Mouse (Mus musculus): ENCODE data around the gene Sh2d4b. TPM values are rescaled to one million over a fixed set of nuclear protein-coding genes. Genes with fewer than 3 reads are reported as not detected.

Sh2d4b gene
- polyA plus RNA-seq, 1 experiment = 0.13 TPM

DNA sequence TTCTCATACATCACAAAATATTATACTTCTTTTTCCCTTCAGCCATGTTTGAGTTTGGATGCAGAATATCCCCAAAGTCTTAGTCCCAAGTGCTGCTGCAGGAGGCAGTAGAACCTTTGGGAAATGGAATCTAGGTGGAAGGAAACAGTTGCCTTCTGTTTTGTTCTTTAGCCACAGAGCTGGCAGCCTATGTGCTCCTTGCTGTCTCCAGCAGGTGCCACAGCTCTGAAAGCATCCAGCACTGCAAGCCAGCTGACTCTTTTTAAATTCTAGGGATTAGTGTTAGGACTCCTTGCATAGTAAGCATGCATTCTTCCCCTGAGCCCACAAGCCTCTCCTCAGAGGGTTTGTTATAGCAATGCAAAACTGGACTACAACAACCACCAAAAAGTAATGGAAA is 18.5 kb upstream of the Sh2d4b start:
- TF ChIP-seq POLR2A (IDR thresholded peaks at IDR 0.05; ENCODE audit: low read depth, low read length) (no peak), CTCF (IDR thresholded peaks at IDR 0.05; ENCODE audit: extremely low read depth, insufficient read length, insufficient replicate concordance, low read depth, low read length) (no peak)
- H3K4me3 ChIP-seq (ENCODE audit: low read depth, low read length) = no peak overlapping the region
- H3K27me3 ChIP-seq (ENCODE audit: control insufficient read depth, insufficient read depth, low read length) = no peaks in the 10 kb centered on the region
- no peak overlapping the region for H3K27ac ChIP-seq (ENCODE audit: insufficient read depth, low read depth, low read length)
- H3K36me3 ChIP-seq (ENCODE audit: control insufficient read depth, insufficient read depth, low read length) = peaks cover 77% of the 10 kb centered on the region
- no peaks in the 10 kb centered on the region for H3K4me1 ChIP-seq (ENCODE audit: control insufficient read depth, insufficient read depth, insufficient read length, low read length)

DNA sequence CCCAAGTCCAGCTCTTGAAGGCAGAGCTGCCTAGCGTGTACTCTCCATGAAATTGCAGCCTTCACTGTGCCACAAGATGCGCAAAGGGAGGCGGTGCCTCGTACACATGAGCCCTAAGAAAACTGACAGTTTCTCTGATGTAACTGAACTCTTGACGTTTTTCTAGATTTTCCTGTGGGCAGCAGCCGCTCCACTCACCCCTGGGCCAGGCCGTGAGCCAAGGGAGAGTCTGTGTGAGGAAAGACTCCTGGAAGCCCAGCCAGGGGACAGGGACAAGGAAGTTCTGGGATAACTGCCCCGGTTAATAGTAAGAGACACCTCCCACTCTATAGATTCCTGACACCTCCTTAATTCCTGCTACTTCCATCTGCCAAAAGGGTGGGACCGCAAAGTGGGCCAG is 15.7 kb upstream of the Sh2d4b start:
- Histone ChIP-seq H3K4me1 (ENCODE audit: control insufficient read depth, insufficient read depth, insufficient read length, low read length) (no peaks in the 10 kb centered on the region), H3K27ac (ENCODE audit: insufficient read depth, low read depth, low read length) (no peak overlapping the region), H3K4me3 (ENCODE audit: low read depth, low read length) (no peak overlapping the region), H3K27me3 (ENCODE audit: control insufficient read depth, insufficient read depth, low read length) (no peaks in the 10 kb centered on the region), H3K36me3 (ENCODE audit: control insufficient read depth, insufficient read depth, low read length) (peaks cover 71% of the 10 kb centered on the region)
- WGBS = 87% methylated on average over 9 of the region's 9 CpGs
- TF ChIP-seq CTCF (IDR thresholded peaks at IDR 0.05; ENCODE audit: extremely low read depth, insufficient read length, insufficient replicate concordance, low read depth, low read length) = no peak
- TF ChIP-seq POLR2A (IDR thresholded peaks at IDR 0.05; ENCODE audit: low read depth, low read length) = no peak

DNA sequence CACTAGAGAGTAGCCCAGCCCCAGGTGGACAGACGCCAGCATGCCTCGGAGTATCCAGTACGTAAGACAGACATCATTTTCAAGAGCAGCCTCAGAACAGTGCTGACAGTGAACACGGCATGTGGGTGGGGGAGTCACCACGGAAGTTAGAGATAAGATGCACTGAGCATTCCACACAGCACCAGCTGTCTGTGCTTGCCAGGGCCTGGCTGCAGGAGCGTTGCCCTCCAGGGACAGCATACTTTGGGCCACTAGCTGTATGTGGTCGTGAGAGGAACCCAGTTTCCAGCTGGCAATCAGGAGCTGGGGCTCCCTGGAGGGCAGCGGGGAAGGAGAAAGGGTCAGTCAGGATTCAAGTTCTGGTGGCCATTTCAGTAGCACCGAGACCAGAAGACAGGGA is 13.7 kb upstream of the Sh2d4b start:
- no peaks in the 10 kb centered on the region for H3K27me3 ChIP-seq (ENCODE audit: control insufficient read depth, insufficient read depth, low read length)
- H3K36me3 ChIP-seq (ENCODE audit: control insufficient read depth, insufficient read depth, low read length) = peaks cover 58% of the 10 kb centered on the region
- no peak overlapping the region for H3K27ac ChIP-seq (ENCODE audit: insufficient read depth, low read depth, low read length)
- H3K4me1 ChIP-seq (ENCODE audit: control insufficient read depth, insufficient read depth, insufficient read length, low read length) = no peaks in the 10 kb centered on the region
- 81% methylated on average over 9 of the region's 9 CpGs for WGBS
- TF ChIP-seq POLR2A (IDR thresholded peaks at IDR 0.05; ENCODE audit: low read depth, low read length) (no peak), CTCF (IDR thresholded peaks at IDR 0.05; ENCODE audit: extremely low read depth, insufficient read length, insufficient replicate concordance, low read depth, low read length) (no peak)
- no peak overlapping the region for H3K4me3 ChIP-seq (ENCODE audit: low read depth, low read length)

GRCm38 (mm10) chr14:40905813-40906212 is 12.7 kb upstream of the Sh2d4b start:
- 91% methylated on average over 8 of the region's 8 CpGs for WGBS
- peaks cover 50% of the 10 kb centered on the region for H3K36me3 ChIP-seq (ENCODE audit: control insufficient read depth, insufficient read depth, low read length)
- TF ChIP-seq CTCF (IDR thresholded peaks at IDR 0.05; ENCODE audit: extremely low read depth, insufficient read length, insufficient replicate concordance, low read depth, low read length) (no peak), POLR2A (IDR thresholded peaks at IDR 0.05; ENCODE audit: low read depth, low read length) (no peak)

GRCm38 (mm10) chr14:40902307-40903055 is 9.4 kb upstream of the Sh2d4b start:
- TF ChIP-seq CTCF (IDR thresholded peaks at IDR 0.05; ENCODE audit: extremely low read depth, insufficient read length, insufficient replicate concordance, low read depth, low read length) = no peak
- TF ChIP-seq POLR2A (IDR thresholded peaks at IDR 0.05; ENCODE audit: low read depth, low read length) = no peak
- WGBS = 73% methylated on average over 12 of the region's 12 CpGs
- no peak overlapping the region for H3K4me3 ChIP-seq (ENCODE audit: low read depth, low read length)
- H3K36me3 ChIP-seq (ENCODE audit: control insufficient read depth, insufficient read depth, low read length) = peaks cover 18% of the 10 kb centered on the region
- H3K27me3 ChIP-seq (ENCODE audit: control insufficient read depth, insufficient read depth, low read length) = no peaks in the 10 kb centered on the region
- no peak overlapping the region for H3K27ac ChIP-seq (ENCODE audit: insufficient read depth, low read depth, low read length)
- H3K4me1 ChIP-seq (ENCODE audit: control insufficient read depth, insufficient read depth, insufficient read length, low read length) = peaks cover 4% of the 10 kb centered on the region; the same call in 1 of the 2 replicates

More at GRCm38 (mm10) chr14:40905813-40906212, 12.7 kb upstream of the Sh2d4b start:
- H3K27me3 ChIP-seq (ENCODE audit: control insufficient read depth, insufficient read depth, low read length) = no peaks in the 10 kb centered on the region
- no peak overlapping the region for H3K27ac ChIP-seq (ENCODE audit: insufficient read depth, low read depth, low read length)
- no peaks in the 10 kb centered on the region for H3K4me1 ChIP-seq (ENCODE audit: control insufficient read depth, insufficient read depth, insufficient read length, low read length)
- H3K4me3 ChIP-seq (ENCODE audit: low read depth, low read length) = no peak overlapping the region

DNA sequence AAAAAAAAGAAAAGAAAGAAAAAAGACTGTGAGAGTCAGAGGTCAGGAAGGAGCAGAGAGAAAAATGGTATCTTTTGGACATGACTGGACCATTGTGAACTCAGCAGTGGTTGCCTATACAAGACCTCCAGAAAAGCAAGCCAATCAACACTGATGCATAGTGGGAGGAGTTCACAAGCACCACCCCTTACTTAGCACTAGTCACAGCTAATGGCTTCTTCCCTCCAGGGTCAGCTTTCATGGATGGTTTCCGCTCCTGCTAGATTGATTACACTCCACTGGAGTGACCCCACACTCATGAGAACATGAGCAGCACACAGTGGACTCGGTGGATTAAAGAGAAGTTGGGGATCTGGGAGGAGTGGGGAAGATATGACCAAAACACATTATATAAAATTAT is 7.2 kb upstream of the Sh2d4b start:
- Histone ChIP-seq H3K4me3 (ENCODE audit: low read depth, low read length) (no peak overlapping the region), H3K27ac (ENCODE audit: insufficient read depth, low read depth, low read length) (no peak overlapping the region), H3K36me3 (ENCODE audit: control insufficient read depth, insufficient read depth, low read length) (peaks cover 5% of the 10 kb centered on the region), H3K4me1 (ENCODE audit: control insufficient read depth, insufficient read depth, insufficient read length, low read length) (peaks cover 4% of the 10 kb centered on the region; the same call in 1 of the 2 replicates), H3K27me3 (ENCODE audit: control insufficient read depth, insufficient read depth, low read length) (no peaks in the 10 kb centered on the region)
- TF ChIP-seq CTCF (IDR thresholded peaks at IDR 0.05; ENCODE audit: extremely low read depth, insufficient read length, insufficient replicate concordance, low read depth, low read length) (no peak), POLR2A (IDR thresholded peaks at IDR 0.05; ENCODE audit: low read depth, low read length) (no peak)
- WGBS = 78% methylated on average over 2 of the region's 2 CpGs

DNA sequence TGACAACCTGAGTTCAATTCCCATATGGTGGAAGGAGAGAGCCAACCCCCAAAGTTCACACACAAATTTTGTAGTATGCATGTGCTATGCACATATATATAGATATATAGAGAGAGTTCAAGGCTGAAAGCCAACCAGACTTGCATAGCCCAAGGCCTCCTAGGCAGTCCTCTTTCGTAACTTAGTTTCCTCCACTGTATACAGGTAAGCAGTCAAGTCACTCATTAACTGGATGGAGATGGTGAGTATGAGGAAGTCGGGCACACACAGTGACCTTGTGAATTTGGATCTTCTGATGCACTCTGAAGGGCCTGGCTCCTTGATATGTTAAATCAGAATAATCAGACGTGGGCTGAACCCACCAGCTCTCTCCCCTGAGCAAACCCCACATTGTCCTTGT is 4.8 kb upstream of the Sh2d4b start:
- 30% methylated on average over 3 of the region's 3 CpGs for WGBS

More for the DNA sequence above, 4.8 kb upstream of the Sh2d4b start:
- TF ChIP-seq POLR2A (IDR thresholded peaks at IDR 0.05; ENCODE audit: low read depth, low read length) (no peak), CTCF (IDR thresholded peaks at IDR 0.05; ENCODE audit: extremely low read depth, insufficient read length, insufficient replicate concordance, low read depth, low read length) (no peak)
- Histone ChIP-seq H3K36me3 (ENCODE audit: control insufficient read depth, insufficient read depth, low read length) (no peaks in the 10 kb centered on the region), H3K4me3 (ENCODE audit: low read depth, low read length) (no peak overlapping the region), H3K4me1 (ENCODE audit: control insufficient read depth, insufficient read depth, insufficient read length, low read length) (peaks cover 4% of the 10 kb centered on the region; the same call in 1 of the 2 replicates), H3K27ac (ENCODE audit: insufficient read depth, low read depth, low read length) (no peak overlapping the region), H3K27me3 (ENCODE audit: control insufficient read depth, insufficient read depth, low read length) (no peaks in the 10 kb centered on the region)

Measured in small intestine, adult 2 months (tissue).